In the genomic region with DNA sequence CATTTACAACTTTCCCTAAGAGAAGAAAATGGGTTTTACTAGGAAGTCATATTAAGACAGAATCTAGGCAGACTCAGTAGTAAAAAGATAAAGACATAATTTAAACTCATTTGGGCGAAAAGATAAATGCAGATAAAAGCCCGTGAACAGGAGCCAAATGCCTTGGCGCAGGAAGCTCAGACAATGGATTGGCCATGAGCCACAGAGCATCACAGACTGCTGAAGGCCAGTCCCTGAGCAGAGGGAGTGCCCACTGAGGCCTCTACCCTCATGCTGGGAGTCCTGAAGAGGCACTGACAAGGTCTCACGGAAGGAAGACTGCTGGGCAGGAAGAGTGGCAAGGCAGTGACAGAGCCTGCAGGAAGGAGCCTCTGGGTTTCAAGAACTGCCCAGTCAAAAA, we compare ENCODE assay signal across 10 mouse cellular contexts.
DNase-seq lines count a peak whose midpoint lies in the region; ATAC-seq lines count a peak whose summit lies in the region.
"Had no signal": no experiment of that assay in that cellular context is flagged by ENCODE, and none has a peak within 500 bp of the region (broad histone marks: within the 10 kb centered on the region; RNA-seq: fewer than 3 reads in every experiment).

No protein-coding gene starts in this region.

- no peaks in the 10 kb centered on the region for H3K9me3 ChIP-seq in heart, embryonic 15.5 days (replicated peaks)
- no peaks in the 10 kb centered on the region for H3K9me3 ChIP-seq in liver, embryonic 11.5 days (ENCODE audit: control insufficient read depth, low read length)
- H3K9me3 ChIP-seq: forebrain, embryonic 10.5 days had no signal

- no peak overlapping the region for H3K4me2 ChIP-seq in heart, embryonic 15.5 days
- no peak overlapping the region for H3K4me2 ChIP-seq in liver, embryonic 11.5 days

- H3K27me3 ChIP-seq in heart, embryonic 15.5 days = no peaks in the 10 kb centered on the region
- H3K27me3 ChIP-seq in liver, embryonic 11.5 days (replicated peaks; ENCODE audit: control insufficient read depth, insufficient read depth, low read length) = no peaks in the 10 kb centered on the region

- H3K4me1 ChIP-seq in heart, embryonic 15.5 days (replicated peaks) = peaks cover 17% of the 10 kb centered on the region
- H3K4me1 ChIP-seq in liver, embryonic 11.5 days (replicated peaks; ENCODE audit: control insufficient read depth, insufficient read depth, low read length) = peaks cover 5% of the 10 kb centered on the region; the same call in 1 of the 2 replicates

- peak overlapping the region; percentile 58; the same call in 1 of the 2 replicates for H3K27ac ChIP-seq in heart, embryonic 15.5 days
- H3K27ac ChIP-seq in liver, embryonic 11.5 days (ENCODE audit: low read depth, low read length) = no peak overlapping the region
- H3K27ac ChIP-seq: forebrain, embryonic 10.5 days had no signal

- H3K36me3 ChIP-seq in heart, embryonic 15.5 days = no peaks in the 10 kb centered on the region
- H3K36me3 ChIP-seq in liver, embryonic 11.5 days (ENCODE audit: control insufficient read depth, insufficient read depth, low read length) = no peaks in the 10 kb centered on the region
- H3K36me3 ChIP-seq: forebrain, embryonic 10.5 days had no signal

- no peak overlapping the region for H3K4me3 ChIP-seq in heart, embryonic 15.5 days
- no peak overlapping the region for H3K4me3 ChIP-seq in liver, embryonic 11.5 days (ENCODE audit: low read depth, low read length)
- H3K4me3 ChIP-seq: forebrain, embryonic 10.5 days had no signal

- no peak for ATAC-seq in heart, embryonic 15.5 days (replicated peaks; ENCODE audit: insufficient number of reproducible peaks, insufficient read depth, low FRiP score, low read depth)
- peak; percentile 58 for ATAC-seq in liver, embryonic 11.5 days (replicated peaks; ENCODE audit: low FRiP score)

- H3K9ac ChIP-seq in heart, embryonic 15.5 days = no peak overlapping the region
- H3K9ac ChIP-seq in liver, embryonic 11.5 days (ENCODE audit: low read depth, low read length) = no peak overlapping the region

- peak; percentile 67 for DNase-seq in retina, postnatal 1 day
- no peak for DNase-seq in retina, embryonic 14.5 days (ENCODE audit: low spot score)
- peak; percentile 26 for DNase-seq in liver, embryonic 11.5 days (ENCODE audit: low spot score)
- DNase-seq in right cerebral cortex, postnatal 36 days (ENCODE audit: low spot score in 2 of 2) = no peak
- DNase-seq in spleen, postnatal 14 days (ENCODE audit: low spot score in 2 of 2) = no peak
- no peak for DNase-seq in layer of hippocampus, postnatal 25 days (ENCODE audit: extremely low spot score in 1 of 2, low spot score in 1 of 2)
- DNase-seq: cerebellum, adult 9-11 months; thymus, postnatal 25 days had no signal

- WGBS in heart, embryonic 15.5 days = 15% methylated on average over 4 of the region's 4 CpGs
- WGBS in liver, embryonic 11.5 days = 27% methylated on average over 4 of the region's 4 CpGs

Comparison
In these comparisons a context has a peak if more than half of its experiments do, and no peak if none do; other contexts are left out.
1. DNase-seq: peak in retina, postnatal 1 day (single experiment) and liver, embryonic 11.5 days (single experiment); none in retina, embryonic 14.5 days (single experiment), right cerebral cortex, postnatal 36 days (0 of 2), spleen, postnatal 14 days (0 of 2) and layer of hippocampus, postnatal 25 days (0 of 2).